Mouse (Mus musculus) monocyte, adult 5-6 weeks (primary cell): ENCODE results near the gene 2900026A02Rik. TPM values are rescaled to one million over a fixed set of nuclear protein-coding genes. Genes with fewer than 3 reads are reported as not detected.

Experiments
- ATAC-seq: fragments of 153-309, 156-312 bp; replicated peaks from 2 replicates; pipeline ENCODE4 v1.8.0; 2017; ENCODE audit warnings: mild to moderate bottlenecking; ENCODE audit not compliant: low TSS enrichment, insufficient number of reproducible peaks, severe bottlenecking, poor library complexity, low FRiP score
- total RNA-seq: library from RNA; stranded (forward); fragments of 200-1000, 200-491, 200-594 nt; gene quantifications from 3 replicates; pipeline ENCODE4 v1.2.3, GENCODE M21; 2017

2900026A02Rik gene
- total RNA-seq, 1 experiment from 2014 or later = 3.7 TPM

DNA sequence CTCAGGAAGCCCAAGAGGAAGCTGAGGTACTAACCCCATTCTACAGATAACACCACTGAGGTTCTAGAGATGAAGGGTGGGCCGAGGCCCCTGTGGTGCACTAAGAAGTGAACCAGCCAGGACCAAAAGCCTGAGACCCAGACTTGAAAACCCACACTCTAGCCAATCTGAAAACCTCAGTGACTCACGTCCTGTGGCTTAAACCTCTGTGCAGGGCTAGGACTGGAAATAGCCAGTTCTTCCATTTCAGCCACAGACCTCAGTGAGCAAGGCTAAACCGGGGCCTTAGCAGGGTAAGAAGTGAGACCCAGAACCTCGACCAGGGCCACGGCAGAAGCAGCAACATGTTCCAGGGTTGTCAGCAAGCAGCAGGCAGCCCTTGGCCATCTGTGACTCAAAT, 64.0 kb downstream of the 2900026A02Rik start:
- peak; percentile 27; the same call in 1 of the 2 replicates for ATAC-seq

DNA sequence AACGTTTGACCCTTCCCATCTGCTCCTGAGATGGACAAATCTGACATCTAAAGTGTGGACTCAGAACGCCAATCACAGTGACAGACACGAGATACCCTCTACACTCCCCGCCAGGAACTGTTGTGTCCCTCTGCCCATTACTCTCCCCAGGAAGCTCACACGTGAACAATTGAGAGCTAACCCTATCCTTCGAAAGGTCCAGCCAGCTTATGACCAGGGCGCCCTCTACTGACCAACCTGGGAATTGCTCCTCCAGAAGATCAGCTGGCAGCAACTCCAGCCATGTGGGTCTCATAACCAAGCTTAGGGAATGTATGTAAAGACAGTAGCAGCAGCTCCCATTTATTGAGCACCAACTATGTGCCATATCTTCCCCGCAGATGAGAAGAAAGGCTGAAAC, 65.9 kb downstream of the 2900026A02Rik start:
- ATAC-seq = peak; percentile 65

DNA sequence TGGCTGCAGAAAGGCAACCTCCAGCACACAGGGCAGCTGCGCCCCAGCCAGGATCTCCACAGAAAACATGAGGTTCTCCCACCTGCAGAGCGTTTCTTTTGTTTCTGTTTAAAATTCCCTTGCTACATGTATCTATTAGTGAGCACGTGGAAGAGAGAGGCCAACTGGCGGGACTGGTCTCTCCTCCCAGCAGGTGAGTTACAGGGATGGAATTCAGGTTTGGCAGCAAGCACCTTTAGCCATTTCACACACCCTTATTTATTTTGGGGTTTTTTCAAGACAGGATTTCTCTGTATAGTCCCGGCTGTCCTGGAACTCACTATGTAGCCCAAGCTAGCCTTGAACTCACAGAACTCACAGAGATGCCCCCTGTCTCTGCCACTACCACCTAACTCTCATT, 66.6 kb downstream of the 2900026A02Rik start:
- ATAC-seq = no peak

GRCm38 (mm10) chr5:113153508-113153830, 67.6 kb downstream of the 2900026A02Rik start:
- ATAC-seq = no peak

- ATAC-seq = no peak
Measured at GRCm38 (mm10) chr5:113152663-113153507, 68.2 kb downstream of the 2900026A02Rik start.

DNA sequence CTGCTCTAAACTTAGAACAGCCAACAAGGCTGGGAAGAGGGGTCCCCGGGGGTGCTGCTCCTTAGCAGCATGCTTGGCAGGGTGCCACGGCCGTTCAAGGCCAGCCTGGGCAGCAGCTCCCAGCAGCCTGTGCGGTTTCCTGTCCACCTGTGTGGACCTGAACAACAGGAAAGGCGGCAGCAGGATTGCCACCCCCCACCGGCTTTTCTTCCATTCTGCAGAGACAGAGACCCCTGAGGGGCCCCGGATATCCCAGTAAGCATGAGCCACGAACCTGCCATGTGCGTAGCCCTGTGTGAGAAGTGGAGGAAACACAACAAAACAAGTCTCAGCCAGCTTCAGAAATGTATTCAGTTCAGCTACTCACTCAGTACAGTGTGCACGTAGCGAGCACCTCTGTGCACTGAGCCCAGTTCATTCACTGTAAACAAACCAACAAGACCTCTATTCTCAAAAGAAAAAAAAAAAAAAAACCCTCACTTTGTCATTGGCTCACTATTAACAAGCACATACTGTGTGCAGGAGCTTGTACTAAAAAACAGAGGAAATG, 69.4 kb downstream of the 2900026A02Rik start:
- ATAC-seq = no peak

- ATAC-seq = peak; percentile 45
Measured at GRCm38 (mm10) chr5:113150871-113151553, 70.0 kb downstream of the 2900026A02Rik start.

DNA sequence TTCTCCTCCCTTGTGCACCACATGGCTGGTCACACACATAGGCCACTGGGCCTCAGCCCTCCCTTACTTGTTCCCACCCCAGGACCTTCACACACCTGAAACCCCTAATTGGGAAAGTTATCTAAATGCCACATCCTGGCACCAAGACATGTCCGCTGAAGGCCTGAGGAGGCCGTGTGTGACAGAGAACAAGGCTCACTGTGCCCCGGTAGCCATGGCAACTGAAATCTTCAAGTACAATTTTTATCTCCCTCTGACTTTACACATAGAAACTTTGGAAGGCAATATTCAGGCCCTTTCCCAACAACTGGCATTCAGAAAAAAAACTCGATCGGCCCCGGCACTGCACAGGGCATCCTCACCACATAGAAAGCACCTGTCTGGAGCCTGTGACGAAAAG, 72.0 kb downstream of the 2900026A02Rik start:
- ATAC-seq = no peak

DNA sequence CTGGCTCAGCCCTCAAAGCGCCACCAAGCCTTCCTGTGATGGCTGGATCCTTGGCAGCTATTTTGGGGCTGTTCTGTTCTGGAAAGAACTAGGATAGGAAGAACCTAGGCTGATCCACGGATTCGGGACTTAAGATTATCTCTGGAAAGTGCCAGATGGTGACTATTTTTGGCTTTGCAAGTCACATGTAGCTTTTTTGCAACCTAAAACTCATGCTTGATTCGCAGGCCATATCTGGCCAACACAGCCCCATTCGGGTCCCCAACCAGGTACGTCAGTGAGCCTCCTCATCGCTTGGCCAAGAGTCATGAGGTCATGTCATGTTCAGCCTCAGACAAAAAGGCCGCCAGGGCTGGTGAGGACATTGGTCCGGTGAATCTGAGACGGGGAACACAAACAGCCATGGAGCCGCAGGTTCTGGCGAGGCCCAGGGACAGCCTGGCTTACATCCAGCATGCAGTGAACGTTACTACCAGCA, 73.0 kb downstream of the 2900026A02Rik start:
- no peak for ATAC-seq

GRCm38 (mm10) chr5:113146656-113147055, 74.4 kb downstream of the 2900026A02Rik start:
- ATAC-seq = no peak

DNA sequence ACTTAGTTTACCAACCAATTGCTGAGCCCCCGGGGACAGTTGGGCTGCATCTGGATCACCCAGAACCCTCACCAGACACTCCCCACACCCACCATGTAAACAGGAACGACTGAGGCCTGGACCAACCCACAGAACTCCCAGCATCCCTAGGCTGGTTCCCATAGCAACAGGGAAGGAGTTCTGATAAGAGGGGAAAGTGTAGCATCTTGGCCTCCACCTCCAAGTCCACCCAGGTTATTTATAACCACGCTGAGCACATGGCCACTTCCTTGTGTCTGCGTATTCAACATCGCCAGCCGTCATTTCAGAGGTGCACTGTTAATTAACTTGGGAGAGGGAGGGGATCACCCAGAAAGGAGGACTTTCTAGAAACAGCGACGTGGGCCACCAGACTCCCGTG, 75.9 kb downstream of the 2900026A02Rik start:
- ATAC-seq = no peak

DNA sequence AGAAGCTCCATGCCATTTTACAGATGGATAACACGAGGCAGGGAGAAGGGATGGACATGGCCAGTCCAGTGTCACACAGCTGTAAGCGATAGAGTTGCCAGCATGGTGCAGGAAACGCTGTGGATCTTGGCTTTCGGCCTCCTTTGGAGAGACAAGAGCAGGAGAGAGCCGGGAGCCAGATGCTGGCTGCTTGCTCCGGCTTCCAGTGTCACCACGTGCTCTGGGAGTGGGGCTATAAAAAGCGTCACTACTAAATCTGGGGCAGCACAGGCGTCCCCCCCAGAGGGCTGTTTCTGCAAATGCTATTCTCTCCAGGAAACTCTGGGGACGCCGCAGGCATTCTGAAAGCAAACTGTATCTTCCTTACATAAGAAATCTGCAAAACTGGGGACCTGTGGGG, 78.5 kb downstream of the 2900026A02Rik start:
- no peak for ATAC-seq

GRCm38 (mm10) chr5:113142018-113142417, 79.0 kb downstream of the 2900026A02Rik start:
- no peak for ATAC-seq

- ATAC-seq = no peak
Measured at GRCm38 (mm10) chr5:113140872-113141271, 80.2 kb downstream of the 2900026A02Rik start.

GRCm38 (mm10) chr5:113140051-113140450, 81.0 kb downstream of the 2900026A02Rik start:
- ATAC-seq = no peak

GRCm38 (mm10) chr5:113139064-113139726, 81.8 kb downstream of the 2900026A02Rik start:
- ATAC-seq = no peak

DNA sequence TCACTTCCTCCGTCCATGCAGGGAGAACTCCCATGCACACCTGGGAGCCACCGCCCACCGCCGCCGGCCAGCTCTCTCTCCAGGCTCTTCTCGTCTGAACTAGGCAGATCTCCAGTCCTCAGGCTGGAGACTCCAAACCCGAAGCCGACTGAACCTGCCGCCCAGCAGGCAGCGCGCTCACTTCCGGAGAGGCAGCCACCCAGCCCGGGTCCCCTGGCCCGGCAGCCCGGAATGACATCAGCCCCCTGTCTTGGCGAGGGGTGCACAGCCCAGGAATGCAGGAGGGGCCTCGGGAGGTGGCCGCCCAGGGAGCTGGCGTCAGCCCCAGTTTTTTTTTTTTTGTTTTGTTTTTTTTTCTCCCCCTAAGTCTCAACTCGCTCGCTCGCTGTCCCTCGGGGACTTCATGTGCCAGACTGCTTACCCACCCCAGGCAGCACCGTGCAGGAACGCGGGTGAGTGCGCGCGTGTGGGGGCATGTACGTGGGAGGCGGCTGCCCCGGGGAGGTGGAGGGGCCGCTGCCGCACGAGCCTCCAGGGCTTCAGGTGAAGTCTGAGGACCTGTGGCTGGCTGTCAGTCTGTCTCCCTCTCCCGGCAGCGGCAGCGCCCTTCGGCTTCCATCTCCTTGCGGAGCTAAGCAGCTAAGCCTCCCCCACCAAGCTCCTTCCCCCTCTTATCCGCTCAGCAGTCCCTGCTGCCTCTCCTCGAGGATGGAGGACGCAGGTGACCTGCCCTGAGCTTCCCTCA, 82.5 kb downstream of the 2900026A02Rik start:
- ATAC-seq = peak; percentile 37; the same call in 1 of the 2 replicates

GRCm38 (mm10) chr5:113137691-113138318, 83.2 kb downstream of the 2900026A02Rik start:
- ATAC-seq = no peak
